In the genomic region with DNA sequence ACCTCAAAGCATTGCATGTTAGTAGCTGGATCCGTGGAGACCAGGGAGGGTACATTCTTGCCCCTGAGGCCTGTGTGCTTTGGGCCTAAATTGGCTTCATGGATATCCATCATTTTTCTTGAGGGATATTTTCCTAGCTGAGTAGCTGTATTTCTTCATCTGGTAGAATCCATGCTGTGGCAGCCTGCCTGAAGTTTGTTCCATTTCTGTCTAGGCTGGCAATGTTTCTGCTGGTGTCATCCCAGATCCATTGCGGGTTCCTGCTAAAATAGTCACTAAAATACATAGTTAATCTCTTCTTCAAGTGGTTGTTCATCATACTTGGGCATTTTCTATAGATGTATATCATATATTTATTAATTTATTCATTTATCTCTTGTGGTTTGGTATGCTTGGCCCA, we compare ENCODE assay signal across 18 mouse cellular contexts.
DNase-seq lines count a peak whose midpoint lies in the region; ATAC-seq and TF ChIP-seq lines count a peak whose summit lies in the region.
"Had no signal": no experiment of that assay in that cellular context is flagged by ENCODE, and none has a peak within 500 bp of the region (broad histone marks: within the 10 kb centered on the region; RNA-seq: fewer than 3 reads in every experiment).

No protein-coding gene starts in this region.

- H3K4me1 ChIP-seq in forebrain, postnatal 0 days (ENCODE audit: insufficient read depth), result no peaks in the 10 kb centered on the region
- H3K4me1 ChIP-seq in forebrain, embryonic 11.5 days (replicated peaks; ENCODE audit: control insufficient read depth, insufficient read depth, low read length), result no peaks in the 10 kb centered on the region
- H3K4me1 ChIP-seq: embryonic facial prominence, embryonic 13.5 days; forebrain, embryonic 13.5 days; heart, embryonic 12.5 days; hindbrain, embryonic 15.5 days had no signal

- H3K4me3 ChIP-seq in forebrain, postnatal 0 days (ENCODE audit: low read depth, low read length), result no peak overlapping the region
- H3K4me3 ChIP-seq in forebrain, embryonic 11.5 days (ENCODE audit: low read depth, low read length), result no peak overlapping the region
- H3K4me3 ChIP-seq: embryonic facial prominence, embryonic 13.5 days; forebrain, embryonic 13.5 days; gastrocnemius, adult 2 months; heart, embryonic 12.5 days; hindbrain, embryonic 15.5 days had no signal

- peak; percentile 66 for DNase-seq in forebrain, postnatal 0 days
- DNase-seq in forebrain, embryonic 11.5 days (ENCODE audit: low spot score), result no peak
- DNase-seq in layer of hippocampus, adult 9-11 months, result peak; percentile 38
- DNase-seq in layer of hippocampus, postnatal 14 days (ENCODE audit: low spot score in 2 of 2), result no peak
- peak; percentile 68 to 78 for DNase-seq in right cerebral cortex, postnatal 10 days (ENCODE audit: low spot score in 2 of 2)
- no peak for DNase-seq in right cerebral cortex, adult 2 months (ENCODE audit: low spot score in 2 of 2)
- DNase-seq in yolk sac, embryonic 10.5 days (ENCODE audit: low spot score), result no peak
- DNase-seq: adrenal gland, postnatal 25 days; cerebellum, adult 8-10 months; gastrocnemius, adult 2 months; gastrocnemius, postnatal 25 days; heart, postnatal 36 days had no signal

- H3K36me3 ChIP-seq in forebrain, postnatal 0 days (ENCODE audit: insufficient read depth), result no peaks in the 10 kb centered on the region
- no peaks in the 10 kb centered on the region for H3K36me3 ChIP-seq in forebrain, embryonic 11.5 days (ENCODE audit: control insufficient read depth, insufficient read depth, low read length)
- H3K36me3 ChIP-seq: embryonic facial prominence, embryonic 13.5 days; heart, embryonic 12.5 days; hindbrain, embryonic 15.5 days had no signal

- H3K27me3 ChIP-seq in forebrain, postnatal 0 days (ENCODE audit: insufficient read depth, low read length), result no peaks in the 10 kb centered on the region
- H3K27me3 ChIP-seq in forebrain, embryonic 11.5 days (ENCODE audit: control insufficient read depth, insufficient read depth, low read length), result no peaks in the 10 kb centered on the region
- H3K27me3 ChIP-seq: embryonic facial prominence, embryonic 13.5 days; forebrain, embryonic 13.5 days; heart, embryonic 12.5 days; hindbrain, embryonic 15.5 days; Patski had no signal

- 77% methylated on average over 2 of the region's 2 CpGs for WGBS in forebrain, postnatal 0 days
- 90% methylated on average over 2 of the region's 2 CpGs for WGBS in forebrain, embryonic 11.5 days

- H3K9me3 ChIP-seq in forebrain, postnatal 0 days (ENCODE audit: low read length), result no peaks in the 10 kb centered on the region
- no peaks in the 10 kb centered on the region for H3K9me3 ChIP-seq in forebrain, embryonic 11.5 days (ENCODE audit: control insufficient read depth, low read length)
- H3K9me3 ChIP-seq: embryonic facial prominence, embryonic 13.5 days; forebrain, embryonic 13.5 days; heart, embryonic 12.5 days; hindbrain, embryonic 15.5 days had no signal

- ATAC-seq in forebrain, postnatal 0 days, result peak; percentile 71
- no peak for ATAC-seq in forebrain, embryonic 11.5 days (replicated peaks; ENCODE audit: low FRiP score)
- ATAC-seq: activated CD4-positive, CD25-positive, alpha-beta regulatory T cell, adult 4 months; Patski had no signal

- H3K27ac ChIP-seq in forebrain, postnatal 0 days (ENCODE audit: low read depth, low read length), result no peak overlapping the region
- H3K27ac ChIP-seq in forebrain, embryonic 11.5 days (ENCODE audit: low read depth, low read length), result no peak overlapping the region
- H3K27ac ChIP-seq: embryonic facial prominence, embryonic 13.5 days; forebrain, embryonic 13.5 days; gastrocnemius, adult 2 months; hindbrain, embryonic 15.5 days had no signal

- H3K9ac ChIP-seq in forebrain, postnatal 0 days, result no peak overlapping the region
- H3K9ac ChIP-seq in forebrain, embryonic 11.5 days (ENCODE audit: low read length), result no peak overlapping the region
- H3K9ac ChIP-seq: embryonic facial prominence, embryonic 13.5 days; forebrain, embryonic 13.5 days; heart, embryonic 12.5 days; hindbrain, embryonic 15.5 days had no signal

- TF ChIP-seq CTCF in forebrain, postnatal 0 days (IDR thresholded peaks at IDR 0.05; ENCODE audit: low read depth), result no peak

- no peak overlapping the region for H3K4me2 ChIP-seq in forebrain, postnatal 0 days (ENCODE audit: low read depth)
- no peak overlapping the region for H3K4me2 ChIP-seq in forebrain, embryonic 11.5 days (ENCODE audit: low read depth, low read length, severe bottlenecking)
- H3K4me2 ChIP-seq: embryonic facial prominence, embryonic 13.5 days; forebrain, embryonic 13.5 days; heart, embryonic 12.5 days; hindbrain, embryonic 15.5 days had no signal

Comparison
In these comparisons a context has a peak if more than half of its experiments do, and no peak if none do; other contexts are left out.
1. DNase-seq: peak in forebrain, postnatal 0 days (single experiment), layer of hippocampus, adult 9-11 months (single experiment) and right cerebral cortex, postnatal 10 days (2 of 2); none in forebrain, embryonic 11.5 days (single experiment), layer of hippocampus, postnatal 14 days (0 of 2), right cerebral cortex, adult 2 months (0 of 2) and yolk sac, embryonic 10.5 days (single experiment).